ENCODE assay signal across 18 mouse cellular contexts in the genomic region with DNA sequence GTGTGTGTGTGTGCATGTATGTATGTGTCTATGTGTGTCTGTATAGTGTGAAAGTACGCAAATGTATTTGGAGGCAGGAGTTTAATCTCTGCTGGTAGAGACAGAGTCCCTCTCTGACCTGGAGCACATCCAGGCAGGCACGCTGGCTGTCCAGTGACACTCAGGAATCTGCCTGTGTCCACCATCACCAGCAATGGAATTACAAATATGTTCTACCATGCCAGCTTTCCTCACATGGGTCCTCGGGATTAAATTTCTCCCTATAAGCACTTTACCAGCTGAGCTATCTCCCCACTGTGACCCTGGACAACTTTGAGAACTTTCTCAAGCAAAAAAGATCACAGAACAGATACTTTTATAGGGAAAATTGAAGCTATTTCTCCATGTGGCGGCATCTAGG.
A peak's percentile ranks its signal among the peaks of the same experiment; 100 is the strongest.
DNase-seq lines count a peak whose midpoint lies in the region; ATAC-seq and TF ChIP-seq lines count a peak whose summit lies in the region.
"Had no signal": no experiment of that assay in that cellular context is flagged by ENCODE, and none has a peak within 500 bp of the region (broad histone marks: within the 10 kb centered on the region; RNA-seq: fewer than 3 reads in every experiment).

No protein-coding gene starts in this region.

- no peak overlapping the region for H3K4me2 ChIP-seq in heart, embryonic 15.5 days
- no peak overlapping the region for H3K4me2 ChIP-seq in lung, postnatal 0 days (replicated peaks; ENCODE audit: low read depth, low read length)
- H3K4me2 ChIP-seq in midbrain, postnatal 0 days (ENCODE audit: low read depth, low read length, poor library complexity, severe bottlenecking), result no peak overlapping the region
- H3K4me2 ChIP-seq: embryonic facial prominence, embryonic 15.5 days; forebrain, embryonic 12.5 days; limb, embryonic 13.5 days; liver, embryonic 15.5 days; stomach, embryonic 15.5 days had no signal

- peak; percentile 72 for ATAC-seq in heart, embryonic 15.5 days (replicated peaks; ENCODE audit: insufficient number of reproducible peaks, insufficient read depth, low FRiP score, low read depth)
- ATAC-seq in lung, postnatal 0 days, result peak; percentile 53
- no peak for ATAC-seq in erythroblast, adult 5-6 weeks (replicated peaks; ENCODE audit: low FRiP score, poor library complexity, severe bottlenecking)
- ATAC-seq in midbrain, postnatal 0 days (ENCODE audit: low FRiP score), result no peak

- H3K9ac ChIP-seq in heart, embryonic 15.5 days, result no peak overlapping the region
- H3K9ac ChIP-seq in lung, postnatal 0 days (replicated peaks; ENCODE audit: low read depth), result no peak overlapping the region
- H3K9ac ChIP-seq in midbrain, postnatal 0 days (replicated peaks; ENCODE audit: low read length, poor library complexity, severe bottlenecking), result no peak overlapping the region
- H3K9ac ChIP-seq: embryonic facial prominence, embryonic 15.5 days; forebrain, embryonic 12.5 days; limb, embryonic 13.5 days; liver, embryonic 15.5 days; stomach, embryonic 15.5 days had no signal

- TF ChIP-seq CTCF in lung, postnatal 0 days (IDR thresholded peaks at IDR 0.05), result no peak
- no peak for TF ChIP-seq CTCF in midbrain, postnatal 0 days (IDR thresholded peaks at IDR 0.05)

- 49% methylated on average over 4 of the region's 4 CpGs for WGBS in heart, embryonic 15.5 days
- 52% methylated on average over 4 of the region's 4 CpGs for WGBS in lung, postnatal 0 days
- WGBS in midbrain, postnatal 0 days, result 82% methylated on average over 4 of the region's 4 CpGs

- intact Hi-C loops in gastrocnemius, postnatal 36 days (cut with DNase I), result no loop called here

- TF ChIP-seq EP300 in lung, postnatal 0 days (IDR thresholded peaks at IDR 0.05), result no peak

- no peaks in the 10 kb centered on the region; the same call in 1 of the 2 replicates for H3K9me3 ChIP-seq in heart, embryonic 15.5 days (replicated peaks)
- H3K9me3 ChIP-seq in lung, postnatal 0 days (ENCODE audit: low read length), result no peaks in the 10 kb centered on the region
- no peaks in the 10 kb centered on the region for H3K9me3 ChIP-seq in midbrain, postnatal 0 days (ENCODE audit: low read length)
- H3K9me3 ChIP-seq: embryonic facial prominence, embryonic 15.5 days; forebrain, embryonic 12.5 days; limb, embryonic 13.5 days; liver, embryonic 15.5 days; stomach, embryonic 15.5 days had no signal

- no peaks in the 10 kb centered on the region for H3K27me3 ChIP-seq in heart, embryonic 15.5 days
- H3K27me3 ChIP-seq in lung, postnatal 0 days (replicated peaks; ENCODE audit: insufficient read depth, low read length), result no peaks in the 10 kb centered on the region
- H3K27me3 ChIP-seq in midbrain, postnatal 0 days (ENCODE audit: insufficient read depth, low read length), result no peaks in the 10 kb centered on the region
- H3K27me3 ChIP-seq: embryonic facial prominence, embryonic 15.5 days; forebrain, embryonic 12.5 days; limb, embryonic 13.5 days; liver, embryonic 15.5 days; stomach, embryonic 15.5 days had no signal

- no peak overlapping the region for H3K4me3 ChIP-seq in heart, embryonic 15.5 days
- no peak overlapping the region for H3K4me3 ChIP-seq in lung, postnatal 0 days (ENCODE audit: low read depth, low read length)
- H3K4me3 ChIP-seq in midbrain, postnatal 0 days (ENCODE audit: low read depth, low read length), result no peak overlapping the region
- H3K4me3 ChIP-seq: embryonic facial prominence, embryonic 15.5 days; forebrain, embryonic 12.5 days; limb, embryonic 13.5 days; liver, embryonic 15.5 days; myocyte; stomach, embryonic 15.5 days had no signal

- H3K4me1 ChIP-seq in heart, embryonic 15.5 days (replicated peaks), result peaks cover 15% of the 10 kb centered on the region
- H3K4me1 ChIP-seq in lung, postnatal 0 days (ENCODE audit: insufficient read depth, low read depth, low read length), result no peaks in the 10 kb centered on the region
- H3K4me1 ChIP-seq in midbrain, postnatal 0 days (ENCODE audit: insufficient read depth, low read length), result no peaks in the 10 kb centered on the region
- H3K4me1 ChIP-seq: forebrain, embryonic 12.5 days; liver, embryonic 15.5 days had no signal

- peak overlapping the region; percentile 66 for H3K27ac ChIP-seq in heart, embryonic 15.5 days
- no peak overlapping the region for H3K27ac ChIP-seq in lung, postnatal 0 days (ENCODE audit: low read length)
- no peak overlapping the region for H3K27ac ChIP-seq in midbrain, postnatal 0 days (ENCODE audit: low read depth, low read length)
- H3K27ac ChIP-seq: embryonic facial prominence, embryonic 15.5 days; forebrain, embryonic 12.5 days; limb, embryonic 13.5 days; liver, embryonic 15.5 days; stomach, embryonic 15.5 days had no signal

- no peaks in the 10 kb centered on the region for H3K36me3 ChIP-seq in heart, embryonic 15.5 days
- H3K36me3 ChIP-seq in lung, postnatal 0 days (ENCODE audit: insufficient read depth, low read length), result no peaks in the 10 kb centered on the region
- H3K36me3 ChIP-seq in midbrain, postnatal 0 days (ENCODE audit: insufficient read depth, low read length), result no peaks in the 10 kb centered on the region
- H3K36me3 ChIP-seq: embryonic facial prominence, embryonic 15.5 days; forebrain, embryonic 12.5 days; limb, embryonic 13.5 days; liver, embryonic 15.5 days; stomach, embryonic 15.5 days had no signal

- peak; percentile 46 for DNase-seq in gastrocnemius, postnatal 10 days
- no peak for DNase-seq in gastrocnemius, postnatal 36 days
- peak; percentile 71 for DNase-seq in Muller cell, postnatal 12 days (ENCODE audit: inconsistent ontology term)
- DNase-seq in lung, postnatal 0 days (ENCODE audit: low spot score), result peak; percentile 62
- no peak for DNase-seq in right cerebral cortex, postnatal 4 days
- DNase-seq in midbrain, postnatal 0 days (ENCODE audit: low spot score), result no peak
- DNase-seq: B cell, adult 2 months; cerebellum, adult 18-20 months; kidney, postnatal 10 days; spleen, adult 18-20 months had no signal

Comparison
In these comparisons a context has a peak if more than half of its experiments do, and no peak if none do; other contexts are left out.
1. DNase-seq: peak in gastrocnemius, postnatal 10 days (single experiment), Muller cell, postnatal 12 days (single experiment) and lung, postnatal 0 days (single experiment); none in gastrocnemius, postnatal 36 days (0 of 2), right cerebral cortex, postnatal 4 days (single experiment) and midbrain, postnatal 0 days (single experiment).
2. ATAC-seq: peak in heart, embryonic 15.5 days (single experiment) and lung, postnatal 0 days (single experiment); none in erythroblast, adult 5-6 weeks (single experiment) and midbrain, postnatal 0 days (single experiment).